Mouse (Mus musculus) erythroblast, embryonic 14.5 days (primary cell): ENCODE results near the gene Lig3. TPM values are rescaled to one million over a fixed set of nuclear protein-coding genes. Genes with fewer than 3 reads are reported as not detected.

ENCODE experiments used
- H3K27me3 ChIP-seq: 2 replicates; pipeline ENCODE4 v1.6.1; 2012; ENCODE audit warnings: inconsistent platforms; ENCODE audit not compliant: control insufficient read depth
- H3K36me3 ChIP-seq: 2 replicates; pipeline ENCODE4 v1.6.1; 2012; ENCODE audit warnings: mild to moderate bottlenecking, inconsistent platforms; ENCODE audit not compliant: control insufficient read depth
- H3K4me1 ChIP-seq: 2 replicates; pipeline ENCODE4 v1.6.1; 2012; ENCODE audit warnings: inconsistent platforms; ENCODE audit not compliant: control insufficient read depth
- H3K4me3 ChIP-seq: replicated peaks from 2 replicates; pipeline ENCODE3; 2012; ENCODE audit warnings: moderate library complexity, mild to moderate bottlenecking, inconsistent platforms
- H3K9me3 ChIP-seq: 2 replicates; pipeline ENCODE4 v1.6.1; 2012; ENCODE audit warnings: low read length, inconsistent platforms, mixed read lengths; ENCODE audit not compliant: control insufficient read depth
- GATA1 ChIP-seq: IDR thresholded peaks from 2 replicates; pipeline ENCODE4 v1.6.1; 2012; ENCODE audit warnings: low read length, inconsistent platforms, mixed read lengths
- TAL1 ChIP-seq: IDR thresholded peaks from 3 replicates; pipeline ENCODE4 v1.6.1; 2012; ENCODE audit warnings: low read length, inconsistent platforms, mixed read lengths
- polyA plus RNA-seq: library from polyadenylated mRNA; stranded (reverse); fragments of >175 nt; gene quantifications from 2 replicates; pipeline ENCODE4 v1.2.3, GENCODE M21; 2012

Lig3 gene
- polyA plus RNA-seq, 1 experiment = 0.34 TPM

DNA sequence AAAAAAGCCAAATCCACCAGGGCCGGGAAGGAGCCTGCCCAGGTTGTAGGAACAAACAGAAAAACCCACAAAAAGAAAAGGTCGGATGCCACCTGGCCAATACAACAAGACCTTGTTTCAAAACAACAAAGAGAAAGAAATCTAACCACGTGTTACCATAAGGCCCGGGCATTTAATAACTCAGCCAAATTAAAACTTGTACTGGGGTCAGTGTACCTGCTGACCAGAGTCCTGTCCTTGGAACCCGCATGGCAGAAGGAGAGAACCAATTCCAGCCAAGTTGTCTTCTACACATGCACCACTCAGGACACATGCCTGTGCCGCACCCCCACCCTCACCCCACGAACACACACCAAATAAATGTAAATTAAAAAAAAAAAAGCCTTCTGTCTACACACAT lies 72.0 kb downstream of the Lig3 start:
- Histone ChIP-seq H3K4me3 (no peak overlapping the region), H3K27me3 (no peaks in the 10 kb centered on the region), H3K4me1 (peaks cover 97% of the 10 kb centered on the region), H3K36me3 (peaks cover 79% of the 10 kb centered on the region), H3K9me3 (no peaks in the 10 kb centered on the region)
- TF ChIP-seq GATA1 = no peak
- TF ChIP-seq TAL1 = no peak

Other genes starting within 250 kb of the Lig3 start
- 0.03 and 0.07 TPM in 2 replicates for gene Cct6b, start 16.8 kb upstream of the Lig3 start, polyA plus RNA-seq
- gene Zfp830, start 16.8 kb upstream of the Lig3 start, polyA plus RNA-seq = 1.7 and 2.0 TPM in 2 replicates
- gene Rffl, start 90.1 kb downstream of the Lig3 start, polyA plus RNA-seq = 4.5 and 6.4 TPM in 2 replicates
- gene Rad51d, start 109.5 kb downstream of the Lig3 start, polyA plus RNA-seq = 0.05 and 0.19 TPM in 2 replicates
- gene Fndc8, start 111.0 kb downstream of the Lig3 start, polyA plus RNA-seq = 0.03 TPM in 1 of 2 replicates, not detected in the other
- gene Nle1, start 127.3 kb downstream of the Lig3 start, polyA plus RNA-seq = 1.0 and 2.2 TPM in 2 replicates
- gene Unc45b, start 129.4 kb downstream of the Lig3 start, polyA plus RNA-seq = not detected in 2 replicates
- 0.01 TPM in 1 of 2 replicates, not detected in the other for gene Slfn5, start 170.2 kb downstream of the Lig3 start, polyA plus RNA-seq
- 0.39 and 0.46 TPM in 2 replicates for gene Slfn9, start 210.7 kb downstream of the Lig3 start, polyA plus RNA-seq
- not detected in 2 replicates for gene Slfn8, start 239.7 kb downstream of the Lig3 start, polyA plus RNA-seq